Mouse (Mus musculus) neural tube, embryonic 11.5 days (tissue): Measurements from ENCODE around the gene Bbs4. TPM values are rescaled to one million over a fixed set of nuclear protein-coding genes. Genes with fewer than 3 reads are reported as not detected.
A peak's percentile ranks its signal among the peaks of the same experiment; 100 is the strongest.

ENCODE experiments used
- ATAC-seq: fragments of 200-750 bp; cut with Nextera tagmentation; 2 replicates; pipeline ENCODE4 v1.8.0; 2017; ENCODE audit warnings: moderate number of reproducible peaks, mild to moderate bottlenecking, moderate TSS enrichment, moderate library complexity; ENCODE audit not compliant: insufficient read depth, low FRiP score, low TSS enrichment
- DNase-seq: peaks from one replicate; pipeline ENCODE4 v3.0.0-alpha.2; 2015; ENCODE audit warnings: low spot score
- H3K27ac ChIP-seq: fragments of 300-500 bp; sonication (generic); 2 replicates; pipeline ENCODE4 v1.5.1; 2014; ENCODE audit warnings: low read depth, mild to moderate bottlenecking, low read length
- H3K27me3 ChIP-seq: fragments of 300-500 bp; sonication (generic); 2 replicates; pipeline ENCODE4 v1.6.1; 2014; ENCODE audit warnings: mild to moderate bottlenecking, low read length, mixed read lengths; ENCODE audit not compliant: control insufficient read depth, insufficient read depth
- H3K36me3 ChIP-seq: fragments of 300-500 bp; sonication (generic); 2 replicates; pipeline ENCODE4 v1.6.1; 2014; ENCODE audit warnings: mild to moderate bottlenecking, low read length, moderate library complexity, mixed read lengths; ENCODE audit not compliant: control insufficient read depth, insufficient read depth
- H3K4me1 ChIP-seq: fragments of 300-500 bp; sonication (generic); 2 replicates; pipeline ENCODE4 v1.6.1; 2014; ENCODE audit warnings: low read length, mixed read lengths; ENCODE audit not compliant: control insufficient read depth, insufficient read depth
- H3K4me2 ChIP-seq: fragments of 300-500 bp; sonication (generic); 2 replicates; pipeline ENCODE4 v1.6.1; 2014; ENCODE audit warnings: low read depth, mild to moderate bottlenecking, moderate library complexity
- H3K4me3 ChIP-seq: fragments of 300-500 bp; sonication (generic); 2 replicates; pipeline ENCODE4 v1.5.1; 2014; ENCODE audit warnings: low read depth, low read length
- H3K9ac ChIP-seq: fragments of 300-500 bp; sonication (generic); 2 replicates; pipeline ENCODE4 v1.6.1; 2014; ENCODE audit warnings: mild to moderate bottlenecking, low read length
- H3K9me3 ChIP-seq: fragments of 300-500 bp; sonication (generic); 2 replicates; pipeline ENCODE4 v1.6.1; 2016; ENCODE audit warnings: low read length; ENCODE audit not compliant: control insufficient read depth
- WGBS: fragments of 180-500 bp; shearing (Covaris S2); extraction: QIAGEN DNeasy Blood & Tissue Kit; methylation state at CpG from one replicate; pipeline ENCODE4 v1.1.7; 2014; 5-methylcytosine and 5-hydroxymethylcytosine counted together
- polyA plus RNA-seq: library from polyadenylated mRNA; unstranded; fragments of >200 nt; fragmentation: Nextera tagmentation; extraction: Ambion mirVana; gene quantifications from 2 replicates; pipeline ENCODE4 v1.2.1, GENCODE M21; 2014

The Bbs4 gene
- polyA plus RNA-seq, 1 experiment from 2014 or later: 22.1 TPM

- H3K36me3 ChIP-seq: no peaks in the 10 kb centered on the region
- H3K4me3 ChIP-seq: peak overlapping the region; percentile 75
- peak overlapping the region; percentile 80 for H3K9ac ChIP-seq
- 12% methylated on average over 15 of the region's 15 CpGs for WGBS
- 0 out of 2 replicates have a peak, but pooled peaks cover 7% of the 10 kb centered on the region for H3K4me1 ChIP-seq
- H3K4me2 ChIP-seq: peak overlapping the region; percentile 64
- H3K27ac ChIP-seq: peak overlapping the region; percentile 72
- H3K27me3 ChIP-seq: no peaks in the 10 kb centered on the region
- ATAC-seq: no peak
- no peak for DNase-seq
- no peaks in the 10 kb centered on the region for H3K9me3 ChIP-seq
Observed at GRCm38 (mm10) chr9:59352586-59353252, 589 bp downstream of the Bbs4 start.

- WGBS: 78% methylated on average over 2 of the region's 2 CpGs
- Histone ChIP-seq H3K27ac (no peak overlapping the region), H3K9me3 (no peaks in the 10 kb centered on the region), H3K36me3 (no peaks in the 10 kb centered on the region), H3K4me1 (no peaks in the 10 kb centered on the region), H3K4me2 (no peak overlapping the region), H3K9ac (no peak overlapping the region), H3K27me3 (no peaks in the 10 kb centered on the region), H3K4me3 (no peak overlapping the region)
- DNase-seq (no peak), ATAC-seq (no peak)
Observed at GRCm38 (mm10) chr9:59346176-59346575, 7.1 kb downstream of the Bbs4 start.

DNA sequence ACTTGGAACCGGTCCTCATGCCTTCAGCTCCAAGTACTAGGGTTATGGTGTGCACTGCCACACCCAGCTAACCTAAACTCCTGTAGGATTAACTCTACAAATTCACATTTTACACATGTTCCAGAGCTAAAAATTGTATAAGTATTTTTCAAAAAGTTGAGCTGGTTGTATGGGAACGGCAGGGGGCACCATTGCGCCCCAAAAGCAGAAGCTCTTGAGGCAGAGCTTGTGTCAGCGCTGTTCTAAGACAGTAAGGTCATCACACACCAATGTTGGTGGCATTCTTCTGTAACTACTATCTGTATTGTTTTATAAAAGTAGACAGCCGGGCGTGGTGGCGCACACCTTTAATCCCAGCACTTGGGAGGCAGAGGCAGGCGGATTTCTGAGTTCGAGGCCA is 13.3 kb downstream of the Bbs4 start:
- WGBS: 87% methylated on average over 8 of the region's 9 CpGs
- Histone ChIP-seq H3K4me1 (no peaks in the 10 kb centered on the region), H3K9ac (no peak overlapping the region), H3K9me3 (no peaks in the 10 kb centered on the region), H3K4me2 (no peak overlapping the region), H3K27me3 (no peaks in the 10 kb centered on the region), H3K4me3 (no peak overlapping the region), H3K27ac (no peak overlapping the region), H3K36me3 (0 out of 2 replicates have a peak, but pooled peaks cover 2% of the 10 kb centered on the region)
- DNase-seq (no peak), ATAC-seq (no peak)

GRCm38 (mm10) chr9:59339107-59339506 is 14.2 kb downstream of the Bbs4 start:
- H3K4me3 ChIP-seq: no peak overlapping the region
- no peaks in the 10 kb centered on the region for H3K27me3 ChIP-seq
- DNase-seq (no peak), ATAC-seq (no peak)
- H3K4me2 ChIP-seq: no peak overlapping the region
- 0 out of 2 replicates have a peak, but pooled peaks cover 2% of the 10 kb centered on the region for H3K36me3 ChIP-seq
- H3K27ac ChIP-seq: no peak overlapping the region
- no peaks in the 10 kb centered on the region for H3K4me1 ChIP-seq
- WGBS: 93% methylated on average over 5 of the region's 5 CpGs
- H3K9ac ChIP-seq: no peak overlapping the region
- no peaks in the 10 kb centered on the region for H3K9me3 ChIP-seq

GRCm38 (mm10) chr9:59338411-59338810 is 14.9 kb downstream of the Bbs4 start:
- H3K36me3 ChIP-seq: 0 out of 2 replicates have a peak, but pooled peaks cover 2% of the 10 kb centered on the region
- H3K4me2 ChIP-seq: no peak overlapping the region
- ATAC-seq: no peak
- H3K27me3 ChIP-seq: no peaks in the 10 kb centered on the region
- no peak overlapping the region for H3K9ac ChIP-seq
- no peaks in the 10 kb centered on the region for H3K9me3 ChIP-seq
- no peak for DNase-seq
- no peak overlapping the region for H3K27ac ChIP-seq
- no peak overlapping the region for H3K4me3 ChIP-seq
- no peaks in the 10 kb centered on the region for H3K4me1 ChIP-seq
- 91% methylated on average over 5 of the region's 5 CpGs for WGBS

DNA sequence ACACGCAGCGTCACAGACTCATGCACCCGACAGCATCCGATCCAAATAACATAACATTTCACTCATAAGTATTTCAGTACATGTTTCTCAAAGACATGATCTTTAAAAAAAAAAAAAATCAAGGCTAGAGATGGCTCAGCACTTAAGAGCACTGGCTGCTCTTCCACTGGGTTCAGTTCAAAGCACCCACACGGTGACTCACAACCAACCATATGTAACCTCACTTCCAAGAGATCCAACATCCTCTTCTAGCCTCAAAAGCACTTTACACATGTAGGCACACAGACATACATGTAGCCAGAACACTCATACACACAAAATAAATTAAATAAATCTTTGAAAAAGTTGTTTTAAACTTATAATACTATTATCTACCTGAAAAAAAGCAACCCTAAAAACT is 15.4 kb downstream of the Bbs4 start:
- Histone ChIP-seq H3K27ac (no peak overlapping the region), H3K9me3 (no peaks in the 10 kb centered on the region), H3K9ac (no peak overlapping the region), H3K36me3 (0 out of 2 replicates have a peak, but pooled peaks cover 2% of the 10 kb centered on the region), H3K4me2 (no peak overlapping the region), H3K4me1 (no peaks in the 10 kb centered on the region), H3K27me3 (no peaks in the 10 kb centered on the region), H3K4me3 (no peak overlapping the region)
- ATAC-seq: no peak
- no peak for DNase-seq
- whole genome bisulfite sequencing: 91% methylated on average over 5 of the region's 5 CpGs

GRCm38 (mm10) chr9:59336539-59336938 is 16.8 kb downstream of the Bbs4 start:
- Histone ChIP-seq H3K4me2 (no peak overlapping the region), H3K27me3 (no peaks in the 10 kb centered on the region), H3K4me3 (no peak overlapping the region), H3K27ac (no peak overlapping the region), H3K36me3 (0 out of 2 replicates have a peak, but pooled peaks cover 2% of the 10 kb centered on the region), H3K9ac (no peak overlapping the region), H3K9me3 (no peaks in the 10 kb centered on the region), H3K4me1 (no peaks in the 10 kb centered on the region)
- DNase-seq (no peak), ATAC-seq (no peak)
- 94% methylated on average over 3 of the region's 3 CpGs for WGBS

GRCm38 (mm10) chr9:59330055-59330454 is 23.3 kb downstream of the Bbs4 start:
- Histone ChIP-seq H3K9me3 (no peaks in the 10 kb centered on the region), H3K4me3 (no peak overlapping the region), H3K4me2 (no peak overlapping the region), H3K4me1 (no peaks in the 10 kb centered on the region), H3K36me3 (no peaks in the 10 kb centered on the region), H3K9ac (no peak overlapping the region), H3K27ac (no peak overlapping the region), H3K27me3 (no peaks in the 10 kb centered on the region)
- DNase-seq (no peak), ATAC-seq (no peak)
- 95% methylated on average over 5 of the region's 5 CpGs for WGBS

DNA sequence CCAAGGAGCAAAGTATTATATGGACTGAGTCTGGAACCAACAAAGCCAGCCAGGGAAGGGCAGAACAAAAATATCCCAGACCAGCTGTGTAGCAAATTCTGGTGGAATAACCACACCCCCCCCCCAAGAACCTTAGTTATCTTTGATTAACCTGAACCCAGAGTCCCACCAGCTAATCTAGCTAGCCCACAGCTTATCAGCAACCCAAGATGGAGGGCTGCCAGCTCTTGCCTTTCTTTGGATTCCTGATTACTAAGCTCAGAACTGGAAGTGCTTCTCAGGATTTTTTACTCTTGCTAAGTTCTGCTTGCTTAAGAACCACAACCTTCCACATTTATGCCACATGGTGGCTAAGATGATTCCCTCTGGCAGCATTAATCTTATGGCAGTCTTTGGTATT is 29.0 kb downstream of the Bbs4 start:
- Histone ChIP-seq H3K4me3 (no peak overlapping the region), H3K4me2 (no peak overlapping the region), H3K27ac (no peak overlapping the region), H3K36me3 (no peaks in the 10 kb centered on the region; the same call in 1 of the 2 replicates), H3K9ac (no peak overlapping the region), H3K27me3 (no peaks in the 10 kb centered on the region), H3K9me3 (no peaks in the 10 kb centered on the region), H3K4me1 (no peaks in the 10 kb centered on the region)
- ATAC-seq (no peak), DNase-seq (no peak)
